Mouse (Mus musculus) lung, embryonic 16.5 days (tissue): ENCODE results near the gene Nrarp. TPM values are rescaled to one million over a fixed set of nuclear protein-coding genes. Genes with fewer than 3 reads are reported as not detected.
A peak's percentile ranks its signal among the peaks of the same experiment; 100 is the strongest.

Source experiments
- ATAC-seq: fragments of 200-750 bp; cut with Nextera tagmentation; 2 replicates; pipeline ENCODE4 v1.8.0; 2017; ENCODE audit warnings: low read depth, mild to moderate bottlenecking, moderate library complexity
- H3K27ac ChIP-seq: fragments of 300-500 bp; sonication (generic); 2 replicates; pipeline ENCODE4 v1.5.1; 2014; ENCODE audit warnings: mild to moderate bottlenecking, control low read depth, low read length
- H3K27me3 ChIP-seq: fragments of 300-500 bp; sonication (generic); 2 replicates; pipeline ENCODE4 v1.6.1; 2014; ENCODE audit warnings: low read depth, low read length, mixed read lengths; ENCODE audit not compliant: control insufficient read depth, insufficient read depth
- H3K36me3 ChIP-seq: fragments of 300-500 bp; sonication (generic); 2 replicates; pipeline ENCODE4 v1.6.1; 2014; ENCODE audit warnings: low read length; ENCODE audit not compliant: control insufficient read depth, insufficient read depth
- H3K4me1 ChIP-seq: fragments of 300-500 bp; sonication (generic); replicated peaks from 2 replicates; pipeline ENCODE4 v1.6.1; 2014; ENCODE audit warnings: low read length, mixed read lengths; ENCODE audit not compliant: control insufficient read depth, insufficient read depth
- H3K4me2 ChIP-seq: fragments of 300-500 bp; sonication (generic); 2 replicates; pipeline ENCODE4 v1.6.1; 2014; ENCODE audit warnings: low read depth, low read length, control low read depth
- H3K4me3 ChIP-seq: fragments of 300-500 bp; sonication (generic); 2 replicates; pipeline ENCODE4 v1.5.1; 2014; ENCODE audit warnings: mild to moderate bottlenecking, low read length, control low read depth
- H3K9ac ChIP-seq: fragments of 300-500 bp; sonication (generic); 2 replicates; pipeline ENCODE4 v1.6.1; 2014; ENCODE audit warnings: low read length, control low read depth
- H3K9me3 ChIP-seq: fragments of 300-500 bp; sonication (generic); 2 replicates; pipeline ENCODE4 v1.6.1; 2016; ENCODE audit warnings: low read length; ENCODE audit not compliant: control insufficient read depth
- WGBS: fragments of 180-500 bp; shearing (Covaris S2); extraction: QIAGEN DNeasy Blood & Tissue Kit; methylation state at CpG from one replicate; pipeline ENCODE4 v1.1.7; 2014; 5-methylcytosine and 5-hydroxymethylcytosine counted together
- polyA plus RNA-seq: library from polyadenylated mRNA; unstranded; fragments of >200 nt; fragmentation: Nextera tagmentation; extraction: Ambion mirVana; gene quantifications from 2 replicates; pipeline ENCODE4 v1.2.1, GENCODE M21; 2015

Nrarp gene
- polyA plus RNA-seq, 1 experiment from 2014 or later: 9.8 TPM

GRCm38 (mm10) chr2:25151280-25151956, 29.1 kb upstream of the Nrarp start:
- H3K36me3 ChIP-seq: no peaks in the 10 kb centered on the region
- no peak overlapping the region for H3K9ac ChIP-seq
- H3K9me3 ChIP-seq: no peaks in the 10 kb centered on the region
- H3K4me1 ChIP-seq: no peaks in the 10 kb centered on the region
- ATAC-seq: no peak
- WGBS: 55% methylated on average over 4 of the region's 4 CpGs
- no peaks in the 10 kb centered on the region for H3K27me3 ChIP-seq
- no peak overlapping the region for H3K4me2 ChIP-seq
- no peak overlapping the region for H3K4me3 ChIP-seq
- no peak overlapping the region for H3K27ac ChIP-seq

GRCm38 (mm10) chr2:25156177-25156576, 24.4 kb upstream of the Nrarp start:
- no peak overlapping the region for H3K27ac ChIP-seq
- H3K9me3 ChIP-seq: no peaks in the 10 kb centered on the region
- no peaks in the 10 kb centered on the region for H3K36me3 ChIP-seq
- H3K27me3 ChIP-seq: no peaks in the 10 kb centered on the region
- ATAC-seq: no peak
- no peaks in the 10 kb centered on the region for H3K4me1 ChIP-seq
- H3K4me3 ChIP-seq: no peak overlapping the region
- no peak overlapping the region for H3K9ac ChIP-seq
- H3K4me2 ChIP-seq: no peak overlapping the region
- WGBS: 77% methylated on average over 3 of the region's 3 CpGs

GRCm38 (mm10) chr2:25156990-25157389, 23.6 kb upstream of the Nrarp start:
- no peak for ATAC-seq
- Histone ChIP-seq H3K27ac (no peak overlapping the region), H3K9ac (no peak overlapping the region), H3K27me3 (no peaks in the 10 kb centered on the region), H3K9me3 (no peaks in the 10 kb centered on the region), H3K4me1 (no peaks in the 10 kb centered on the region), H3K4me2 (no peak overlapping the region), H3K4me3 (no peak overlapping the region), H3K36me3 (no peaks in the 10 kb centered on the region)
- 22% methylated on average over 2 of the region's 2 CpGs for WGBS

- Histone ChIP-seq H3K27ac (no peak overlapping the region), H3K27me3 (no peaks in the 10 kb centered on the region), H3K4me2 (no peak overlapping the region), H3K9me3 (no peaks in the 10 kb centered on the region), H3K36me3 (no peaks in the 10 kb centered on the region), H3K9ac (no peak overlapping the region), H3K4me1 (peaks cover 2% of the 10 kb centered on the region), H3K4me3 (no peak overlapping the region)
- WGBS: 39% methylated on average over 2 of the region's 2 CpGs
- ATAC-seq: no peak
These were observed 22.9 kb upstream of the Nrarp start for GRCm38 (mm10) chr2:25157655-25158054.

- WGBS: 13% methylated on average over 4 of the region's 4 CpGs
These were observed 13.1 kb upstream of the Nrarp start for GRCm38 (mm10) chr2:25167481-25167880.

GRCm38 (mm10) chr2:25167919-25168664, 12.5 kb upstream of the Nrarp start:
- ATAC-seq: peak; percentile 86
- Histone ChIP-seq H3K27ac (peak overlapping the region; percentile 84), H3K9me3 (no peaks in the 10 kb centered on the region), H3K4me1 (peaks cover 27% of the 10 kb centered on the region), H3K4me2 (peak overlapping the region; percentile 82), H3K36me3 (no peaks in the 10 kb centered on the region), H3K27me3 (no peaks in the 10 kb centered on the region), H3K4me3 (peak overlapping the region; percentile 54), H3K9ac (peak overlapping the region; percentile 71)
- WGBS: 1% methylated on average over 21 of the region's 41 CpGs

More at GRCm38 (mm10) chr2:25167481-25167880, 13.1 kb upstream of the Nrarp start:
- H3K36me3 ChIP-seq: no peaks in the 10 kb centered on the region
- peak overlapping the region; percentile 71 for H3K9ac ChIP-seq
- peak overlapping the region; percentile 84 for H3K27ac ChIP-seq
- H3K27me3 ChIP-seq: no peaks in the 10 kb centered on the region
- peak overlapping the region; percentile 54 for H3K4me3 ChIP-seq
- ATAC-seq: peak; percentile 16; the same call in 1 of the 2 replicates
- peaks cover 33% of the 10 kb centered on the region for H3K4me1 ChIP-seq
- H3K9me3 ChIP-seq: no peaks in the 10 kb centered on the region
- H3K4me2 ChIP-seq: peak overlapping the region; percentile 82

- H3K4me3 ChIP-seq: peak overlapping the region; percentile 54
- H3K4me1 ChIP-seq: peaks cover 24% of the 10 kb centered on the region
- peak overlapping the region; percentile 84 for H3K27ac ChIP-seq
- peak overlapping the region; percentile 71 for H3K9ac ChIP-seq
- peak overlapping the region; percentile 82 for H3K4me2 ChIP-seq
- H3K27me3 ChIP-seq: no peaks in the 10 kb centered on the region
- no peak for ATAC-seq
- H3K36me3 ChIP-seq: no peaks in the 10 kb centered on the region
- no peaks in the 10 kb centered on the region for H3K9me3 ChIP-seq
- WGBS: 12% methylated on average over 2 of the region's 2 CpGs
These were observed 11.9 kb upstream of the Nrarp start for GRCm38 (mm10) chr2:25168665-25168978.

- no peak overlapping the region for H3K9ac ChIP-seq
- H3K27me3 ChIP-seq: no peaks in the 10 kb centered on the region
- WGBS: 35% methylated on average over 5 of the region's 5 CpGs
- no peak for ATAC-seq
- peaks cover 19% of the 10 kb centered on the region for H3K4me1 ChIP-seq
- H3K4me2 ChIP-seq: no peak overlapping the region
- no peaks in the 10 kb centered on the region for H3K36me3 ChIP-seq
- no peak overlapping the region for H3K27ac ChIP-seq
- no peak overlapping the region for H3K4me3 ChIP-seq
- H3K9me3 ChIP-seq: no peaks in the 10 kb centered on the region
These were observed 10.8 kb upstream of the Nrarp start for GRCm38 (mm10) chr2:25169778-25170177.

- Histone ChIP-seq H3K9ac (no peak overlapping the region), H3K27me3 (no peaks in the 10 kb centered on the region), H3K4me1 (peaks cover 23% of the 10 kb centered on the region), H3K4me2 (no peak overlapping the region), H3K9me3 (no peaks in the 10 kb centered on the region), H3K4me3 (no peak overlapping the region), H3K36me3 (no peaks in the 10 kb centered on the region), H3K27ac (peak overlapping the region; percentile 43; the same call in 1 of the 2 replicates)
- 52% methylated on average over 10 of the region's 10 CpGs for WGBS
- ATAC-seq: no peak
These were observed 10.0 kb upstream of the Nrarp start for GRCm38 (mm10) chr2:25170326-25171100.
